Mouse (Mus musculus) CH12.LX (cell line): Measurements from ENCODE around the gene Kcnj6.

Experiments
- E2F4 ChIP-seq: IDR thresholded peaks from 2 replicates; pipeline ENCODE4 v1.6.1; 2011; ENCODE audit warnings: low read depth, low read length, improper control_type of control experiment; ENCODE audit not compliant: insufficient replicate concordance
- KAT2A ChIP-seq: IDR thresholded peaks from 2 replicates; pipeline ENCODE4 v1.6.1; 2012; ENCODE audit warnings: low read length, improper control_type of control experiment, inconsistent platforms; ENCODE audit not compliant: insufficient replicate concordance
- RAD21 ChIP-seq: IDR thresholded peaks from 2 replicates; pipeline ENCODE4 v1.6.1; 2011; ENCODE audit warnings: low read depth, mild to moderate bottlenecking, low read length, improper control_type of control experiment, moderate library complexity

DNA sequence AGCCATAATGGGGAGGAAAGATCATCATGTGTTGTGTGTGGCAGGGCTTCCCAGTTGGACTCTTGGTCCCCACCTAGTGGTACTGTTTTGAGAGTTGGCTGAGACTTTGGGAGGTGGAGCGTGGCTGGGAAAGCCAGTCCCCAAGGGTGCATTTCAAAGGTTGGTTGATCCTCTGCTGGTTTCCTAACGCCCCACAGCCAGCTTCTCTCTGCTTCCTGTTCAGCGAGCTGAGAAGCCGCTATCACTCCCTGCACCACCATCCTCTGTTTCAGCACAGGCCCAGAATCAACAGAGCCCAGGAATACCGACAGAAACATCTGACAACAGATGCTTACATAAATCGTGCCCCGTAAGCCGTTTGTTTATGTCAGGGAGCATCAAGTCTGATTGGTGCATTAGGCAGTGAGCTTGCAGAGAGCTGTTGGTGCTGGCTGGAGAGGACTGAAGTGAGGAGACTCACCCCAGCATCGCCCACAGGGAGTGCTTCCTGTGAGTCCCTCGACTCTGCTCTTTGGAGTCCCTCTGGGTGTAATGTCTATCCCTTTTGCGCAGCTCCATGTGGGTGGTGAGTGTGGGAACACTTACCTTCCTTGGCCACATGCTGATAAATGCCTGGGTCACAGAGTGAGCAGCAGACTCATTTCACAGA is 253.5 kb downstream of the Kcnj6 start:
- TF ChIP-seq RAD21 (peak; percentile 81), KAT2A (no peak), E2F4 (no peak)
